Mouse (Mus musculus) layer of hippocampus, postnatal 10 days (tissue): Measurements from ENCODE around the gene Lingo3. TPM values are rescaled to one million over a fixed set of nuclear protein-coding genes. Genes with fewer than 3 reads are reported as not detected.

ENCODE experiments used
- microRNA-seq, 2 experiments: library from miRNA; unstranded; fragments of <30 nt; microRNA quantifications; one replicate each; pipeline ENCODE4 v1.2.0; 2021
- total RNA-seq, 2 experiments: library from RNA; stranded (reverse); gene quantifications; 2 replicates each; pipeline ENCODE4 v1.2.3; 2021

Gene Lingo3
- total RNA-seq, 2 experiments from 2014 or later: 20.4 to 25.9 TPM

Small RNA genes within 50 kb of the gene (microRNA-seq; reads per million reads assigned to microRNA genes)
- gene Mir1982: 5.3 to 6.5 reads per million in 2 experiments

Other genes starting within 250 kb of the Lingo3 start
- gene Scamp4, start 241.2 kb downstream of the Lingo3 start, total RNA-seq: 10 to 100 TPM; 34.9 to 42.9 TPM
- gene Adat3, start 241.2 kb downstream of the Lingo3 start, total RNA-seq: 1 to 10 TPM; 2.1 to 4.5 TPM
- 1 to 10 TPM; 2.6 to 3.0 TPM for gene Gm49322, start 238.0 kb downstream of the Lingo3 start, total RNA-seq
- 100 to 1,000 TPM; 146 to 157 TPM for gene Csnk1g2, start 221.2 kb downstream of the Lingo3 start, total RNA-seq
- 10 to 100 TPM; 84.4 to 90.6 TPM for gene Btbd2, start 187.0 kb downstream of the Lingo3 start, total RNA-seq
- 10 to 100 TPM; 48.5 to 53.2 TPM for gene Mknk2, start 165.9 kb downstream of the Lingo3 start, total RNA-seq
- gene Mob3a, start 142.1 kb downstream of the Lingo3 start, total RNA-seq: 10 to 100 TPM; 21.2 to 22.5 TPM
- gene Izumo4, start 141.9 kb downstream of the Lingo3 start, total RNA-seq: 10 to 100 TPM; 51.0 to 69.9 TPM
- 100 to 1,000 TPM; 135 to 139 TPM for gene Ap3d1, start 101.8 kb downstream of the Lingo3 start, total RNA-seq
- 10 to 100 TPM; 61.0 to 67.4 TPM for gene Dot1l, start 88.8 kb downstream of the Lingo3 start, total RNA-seq
- gene Sf3a2, start 45.8 kb downstream of the Lingo3 start, total RNA-seq: 10 to 100 TPM; 42.9 to 45.3 TPM
- gene Plekhj1, start 45.4 kb downstream of the Lingo3 start, total RNA-seq: 10 to 100 TPM; 61.9 to 72.8 TPM
- 1 to 10 TPM; 2.1 to 2.5 TPM for gene Amh, start 38.8 kb downstream of the Lingo3 start, total RNA-seq
- gene Jsrp1, start 30.5 kb downstream of the Lingo3 start, total RNA-seq: 1 to 10 TPM; 1.4 TPM
- 100 to 1,000 TPM; 399 to 419 TPM for gene Oaz1, start 17.4 kb downstream of the Lingo3 start, total RNA-seq
- gene Lsm7, start 11.2 kb upstream of the Lingo3 start, total RNA-seq: 10 to 100 TPM; 52.3 to 54.0 TPM
- 10 to 100 TPM; 80.4 to 97.8 TPM for gene Sppl2b, start 11.2 kb upstream of the Lingo3 start, total RNA-seq
- under 1 TPM; 0.11 to 0.16 TPM for gene Tmprss9, start 27.8 kb upstream of the Lingo3 start, total RNA-seq
- 100 to 1,000 TPM; 157 to 172 TPM for gene Timm13, start 56.9 kb upstream of the Lingo3 start, total RNA-seq
- 10 to 100 TPM; 23.1 to 26.2 TPM for gene Lmnb2, start 74.2 kb upstream of the Lingo3 start, total RNA-seq
- 10 to 100 TPM; 12.1 to 14.4 TPM for gene Gadd45b, start 86.0 kb upstream of the Lingo3 start, total RNA-seq
- gene Gng7, start 170.9 kb upstream of the Lingo3 start, total RNA-seq: 100 to 1,000 TPM; 145 to 156 TPM
- 100 to 1,000 TPM in 1 of 2 experiments, 10 to 100 TPM in 1; 92.4 to 110 TPM for gene Diras1, start 181.6 kb upstream of the Lingo3 start, total RNA-seq
- 10 to 100 TPM; 57.3 to 66.0 TPM for gene Slc39a3, start 193.4 kb upstream of the Lingo3 start, total RNA-seq
- 100 to 1,000 TPM; 176 to 186 TPM for gene Sgta, start 216.1 kb upstream of the Lingo3 start, total RNA-seq
- 10 to 100 TPM; 56.3 to 57.6 TPM for gene Thop1, start 226.0 kb upstream of the Lingo3 start, total RNA-seq